27 mouse cellular contexts compared by ENCODE assay signal in genomic region chr19:47439726-47440434, GRCm38 (mm10). TPM values are rescaled to one million over a fixed set of nuclear protein-coding genes. Genes with fewer than 3 reads are reported as not detected.
DNase-seq lines count a peak whose midpoint lies in the region; ATAC-seq and TF ChIP-seq lines count a peak whose summit lies in the region.
"Had no signal": no experiment of that assay in that cellular context is flagged by ENCODE, and none has a peak within 500 bp of the region (broad histone marks: within the 10 kb centered on the region; RNA-seq: fewer than 3 reads in every experiment).

No protein-coding gene starts in this region.

- 80% methylated on average over 9 of the region's 9 CpGs for WGBS in heart, embryonic 15.5 days
- 50% methylated on average over 9 of the region's 9 CpGs for WGBS in bone marrow, adult 2 months
- 62% methylated on average over 9 of the region's 9 CpGs for WGBS in macrophage (ENCODE audit: missing documents)
- 83% methylated on average over 9 of the region's 9 CpGs for WGBS in midbrain, postnatal 0 days

- no peak overlapping the region for H3K4me3 ChIP-seq in heart, embryonic 15.5 days
- no peak overlapping the region for H3K4me3 ChIP-seq in bone marrow, adult 2 months (replicated peaks; ENCODE audit: control insufficient read depth, low read depth, low read length)
- no peak overlapping the region for H3K4me3 ChIP-seq in macrophage (ENCODE audit: inconsistent target)
- no peak overlapping the region for H3K4me3 ChIP-seq in midbrain, postnatal 0 days (ENCODE audit: low read depth, low read length)
- H3K4me3 ChIP-seq: heart, embryonic 10.5 days; limb, embryonic 12.5 days; liver, embryonic 12.5 days; neural tube, embryonic 13.5 days had no signal

- TF ChIP-seq POLR2A in bone marrow, adult 2 months (IDR thresholded peaks at IDR 0.05; ENCODE audit: borderline replicate concordance, control insufficient read depth, low read depth, low read length), result no peak

- H3K27ac ChIP-seq in heart, embryonic 15.5 days, result peak overlapping the region; percentile 86
- H3K27ac ChIP-seq in bone marrow, adult 2 months (ENCODE audit: control insufficient read depth, insufficient read depth, low read depth, low read length, poor library complexity), result peak overlapping the region; percentile 31
- peak overlapping the region; percentile 82 for H3K27ac ChIP-seq in macrophage
- no peak overlapping the region for H3K27ac ChIP-seq in midbrain, postnatal 0 days (ENCODE audit: low read depth, low read length)
- H3K27ac ChIP-seq: heart, embryonic 10.5 days; hindbrain, embryonic 14.5 days; limb, embryonic 12.5 days; liver, embryonic 12.5 days; neural tube, embryonic 13.5 days had no signal

- H3K4me1 ChIP-seq in heart, embryonic 15.5 days (replicated peaks), result peaks cover 84% of the 10 kb centered on the region
- H3K4me1 ChIP-seq in bone marrow, adult 2 months (ENCODE audit: control insufficient read depth, insufficient read depth, low read length), result peaks cover 6% of the 10 kb centered on the region
- H3K4me1 ChIP-seq in midbrain, postnatal 0 days (ENCODE audit: insufficient read depth, low read length), result no peaks in the 10 kb centered on the region

- no peak for DNase-seq in heart, adult 9 months (ENCODE audit: low spot score in 2 of 2)
- DNase-seq in B cell, adult 2 months, result peak; percentile 32 to 36
- no peak for DNase-seq in layer of hippocampus, adult 9-10 months (ENCODE audit: low spot score)
- DNase-seq in thymus, postnatal 4 days, result no peak
- no peak for DNase-seq in midbrain, postnatal 0 days (ENCODE audit: low spot score)
- DNase-seq: adrenal gland, adult 8-10 months; cerebellum, adult 2 months; cerebellum, postnatal 14 days; gastrocnemius, postnatal 36 days; kidney, adult 9 months; kidney, postnatal 10 days; layer of hippocampus, adult 9-11 months; lung, adult 18-20 months had no signal

- no peaks in the 10 kb centered on the region for H3K27me3 ChIP-seq in heart, embryonic 15.5 days
- no peaks in the 10 kb centered on the region for H3K27me3 ChIP-seq in midbrain, postnatal 0 days (ENCODE audit: insufficient read depth, low read length)
- H3K27me3 ChIP-seq: CH12.LX; limb, embryonic 12.5 days; liver, embryonic 12.5 days; neural tube, embryonic 13.5 days had no signal

- H3K9ac ChIP-seq in heart, embryonic 15.5 days, result no peak overlapping the region
- H3K9ac ChIP-seq in midbrain, postnatal 0 days (replicated peaks; ENCODE audit: low read length, poor library complexity, severe bottlenecking), result no peak overlapping the region
- H3K9ac ChIP-seq: hindbrain, embryonic 14.5 days; limb, embryonic 12.5 days; liver, embryonic 12.5 days; neural tube, embryonic 13.5 days had no signal

- peaks cover 44% of the 10 kb centered on the region for H3K79me2 ChIP-seq in macrophage (ENCODE audit: inconsistent target)

- ATAC-seq in heart, embryonic 15.5 days (replicated peaks; ENCODE audit: insufficient number of reproducible peaks, insufficient read depth, low FRiP score, low read depth), result no peak
- ATAC-seq in midbrain, postnatal 0 days (ENCODE audit: low FRiP score), result no peak
- ATAC-seq: forebrain, embryonic 14.5 days; intestine, postnatal 0 days; liver, embryonic 12.5 days; lung, postnatal 0 days; midbrain, embryonic 16.5 days had no signal

- H3K4me2 ChIP-seq in heart, embryonic 15.5 days, result no peak overlapping the region
- H3K4me2 ChIP-seq in midbrain, postnatal 0 days (ENCODE audit: low read depth, low read length, poor library complexity, severe bottlenecking), result no peak overlapping the region
- H3K4me2 ChIP-seq: hindbrain, embryonic 14.5 days; limb, embryonic 12.5 days; liver, embryonic 12.5 days; midbrain, embryonic 11.5 days; neural tube, embryonic 13.5 days had no signal

- H3K9me3 ChIP-seq in heart, embryonic 15.5 days (replicated peaks), result no peaks in the 10 kb centered on the region
- no peaks in the 10 kb centered on the region for H3K9me3 ChIP-seq in midbrain, postnatal 0 days (ENCODE audit: low read length)
- H3K9me3 ChIP-seq: heart, embryonic 10.5 days; limb, embryonic 12.5 days; liver, embryonic 12.5 days; neural tube, embryonic 13.5 days had no signal

- no peaks in the 10 kb centered on the region for H3K36me3 ChIP-seq in heart, embryonic 15.5 days
- no peaks in the 10 kb centered on the region for H3K36me3 ChIP-seq in macrophage (ENCODE audit: inconsistent target)
- H3K36me3 ChIP-seq in midbrain, postnatal 0 days (ENCODE audit: insufficient read depth, low read length), result no peaks in the 10 kb centered on the region
- H3K36me3 ChIP-seq: limb, embryonic 12.5 days; neural tube, embryonic 13.5 days had no signal

- TF ChIP-seq CTCF in bone marrow, adult 2 months (IDR thresholded peaks at IDR 0.05; ENCODE audit: control insufficient read depth, insufficient read depth, low read length), result no peak
- TF ChIP-seq CTCF in midbrain, postnatal 0 days (IDR thresholded peaks at IDR 0.05), result no peak

RNA-seq across cellular contexts. Expression of gene Sh3pxd2a, which starts 24.3 kb away (rescaled TPM):
- polyA plus RNA-seq in heart, embryonic 15.5 days (2015; fragmentation: Nextera tagmentation; extraction: Ambion mirVana), result 5.3 and 7.2 TPM in 2 replicates
- polyA plus RNA-seq in bone marrow, adult 2 months (2011; ENCODE audit: insufficient read depth, insufficient read length, low replicate concordance, missing spikeins), result 6.3 and 8.3 TPM in 2 replicates
- total RNA-seq in macrophage (2018; cell fraction: chromatin; rRNA removed), result 10 to 100 TPM; 10.9 to 28.2 (median 21.6) TPM
- total RNA-seq in macrophage (2018; cell fraction: cytosol; rRNA removed), result 10 to 100 TPM in 14 of 26 experiments, 1 to 10 TPM in 12; 6.1 to 17.3 (median 11.1) TPM
- total RNA-seq in macrophage (2018; cell fraction: nucleus; rRNA removed), result 10 to 100 TPM in 25 of 26 experiments, 1 to 10 TPM in 1; 9.3 to 36.6 (median 16.3) TPM
- polyA plus RNA-seq in macrophage (2018), result 7.9 to 13.4 TPM (median 8.0 TPM) in 3 replicates
- 21.0 and 27.4 TPM in 2 replicates for total RNA-seq in midbrain, postnatal 0 days (2014; rRNA removed)
- polyA plus RNA-seq in midbrain, postnatal 0 days (2015; fragmentation: Nextera tagmentation; extraction: Ambion mirVana), result 1.2 and 1.5 TPM in 2 replicates

Comparison
In these comparisons a context has a peak if more than half of its experiments do, and no peak if none do; other contexts are left out.
1. DNase-seq: peak in B cell, adult 2 months (2 of 2); none in heart, adult 9 months (0 of 2), layer of hippocampus, adult 9-10 months (single experiment), thymus, postnatal 4 days (single experiment) and midbrain, postnatal 0 days (single experiment).